Mouse (Mus musculus): ENCODE measurements around the gene Gas7.

GRCm38 (mm10) chr11:67564003-67564637 lies 108.9 kb downstream of the Gas7 start:
- TF ChIP-seq CTCF (IDR thresholded peaks at IDR 0.05) (no peak), EP300 (IDR thresholded peaks at IDR 0.05) (no peak)

Data from lung, postnatal 0 days (tissue).